Mouse (Mus musculus) right cerebral cortex, postnatal 14 days (tissue): Measurements from ENCODE around the gene Klhdc1.

Experiments
- DNase-seq: peaks from one replicate; pipeline ENCODE4 v3.0.0; 2022

Klhdc1 gene

GRCm38 (mm10) chr12:69297411-69298150, 56.6 kb downstream of the Klhdc1 start:
- DNase-seq = no peak

- DNase-seq = no peak
Observed at GRCm38 (mm10) chr12:69298281-69298680, 57.3 kb downstream of the Klhdc1 start.

- no peak for DNase-seq
Observed at GRCm38 (mm10) chr12:69299231-69299630, 58.3 kb downstream of the Klhdc1 start.

- DNase-seq = no peak
Observed at GRCm38 (mm10) chr12:69299831-69300230, 58.9 kb downstream of the Klhdc1 start.

- no peak for DNase-seq
Observed at GRCm38 (mm10) chr12:69300391-69300790, 59.4 kb downstream of the Klhdc1 start.

GRCm38 (mm10) chr12:69302171-69302570, 61.2 kb downstream of the Klhdc1 start:
- DNase-seq = no peak

- DNase-seq = no peak
Observed at GRCm38 (mm10) chr12:69304051-69304450, 63.1 kb downstream of the Klhdc1 start.

GRCm38 (mm10) chr12:69306333-69306732, 65.4 kb downstream of the Klhdc1 start:
- DNase-seq = no peak

GRCm38 (mm10) chr12:69309659-69310058, 68.7 kb downstream of the Klhdc1 start:
- DNase-seq = no peak

- no peak for DNase-seq
Observed at GRCm38 (mm10) chr12:69318431-69318830, 77.5 kb downstream of the Klhdc1 start.

- DNase-seq = no peak
Observed at GRCm38 (mm10) chr12:69331187-69331586, 90.2 kb downstream of the Klhdc1 start.

GRCm38 (mm10) chr12:69332147-69332546, 91.2 kb downstream of the Klhdc1 start:
- DNase-seq = no peak

- DNase-seq = peak; percentile 14
Observed at GRCm38 (mm10) chr12:69333547-69333946, 92.6 kb downstream of the Klhdc1 start.
